Mouse (Mus musculus) spleen, postnatal 4 days (tissue): Measurements from ENCODE around the gene Sfi1.
"Not testable (repeated sequence)": the region's sequence is repeated elsewhere in the genome, so short reads cannot be mapped to it uniquely, and the experiment has no call there.

Experiments used
- DNase-seq, 2 experiments: peaks; one replicate each; pipeline ENCODE4 v3.0.0; 2022; ENCODE audit warnings: low spot score in 2 of 2

The Sfi1 gene

DNA sequence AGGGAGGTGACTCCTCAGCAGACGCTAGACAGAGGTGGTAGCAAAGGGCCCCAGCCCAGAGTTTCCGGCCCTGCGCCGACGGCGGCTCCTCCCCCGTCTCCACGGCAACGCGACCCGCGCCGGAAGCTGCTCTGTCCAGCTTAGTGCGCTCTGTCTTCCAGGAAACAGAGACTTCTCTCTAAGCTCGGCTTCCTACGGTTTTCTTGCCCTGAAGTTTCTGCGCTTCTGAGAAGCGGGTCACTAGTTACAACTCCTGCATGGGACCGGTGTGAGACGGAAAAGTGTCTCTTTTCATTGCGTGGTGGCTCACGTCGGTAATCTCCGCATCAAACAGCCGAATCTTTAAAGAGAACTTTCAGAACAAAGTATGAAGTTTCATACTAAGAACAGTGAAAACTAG lies at the start of gene Sfi1:
TSS of gene Sfi1 (minus strand) at position 101 of the 400 bp plus-strand sequence.
- no peak for DNase-seq

GRCm38 (mm10) chr11:3242395-3242794 lies 49.1 kb upstream of the Sfi1 start:
- DNase-seq = no peak

DNA sequence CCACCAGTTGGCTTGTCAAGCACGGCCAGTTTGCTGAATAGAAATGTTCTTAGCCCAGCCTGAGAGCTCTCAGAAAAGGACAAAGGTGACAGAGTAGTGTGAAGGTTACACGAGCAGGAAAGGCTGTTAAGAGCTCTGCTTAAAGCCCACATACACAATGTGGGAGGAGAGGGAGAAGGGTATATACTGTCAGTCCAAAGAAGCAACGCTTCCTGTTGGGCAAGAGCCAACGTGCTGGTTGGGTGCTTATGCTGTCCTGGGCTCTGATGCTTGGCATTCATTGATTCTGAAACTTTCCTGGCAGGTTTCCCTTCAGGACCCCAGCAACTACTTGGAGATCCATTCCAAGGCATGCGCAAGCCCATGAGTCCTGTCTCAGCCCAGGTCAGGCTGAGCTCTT lies 42.0 kb upstream of the Sfi1 start:
- no peak for DNase-seq

DNA sequence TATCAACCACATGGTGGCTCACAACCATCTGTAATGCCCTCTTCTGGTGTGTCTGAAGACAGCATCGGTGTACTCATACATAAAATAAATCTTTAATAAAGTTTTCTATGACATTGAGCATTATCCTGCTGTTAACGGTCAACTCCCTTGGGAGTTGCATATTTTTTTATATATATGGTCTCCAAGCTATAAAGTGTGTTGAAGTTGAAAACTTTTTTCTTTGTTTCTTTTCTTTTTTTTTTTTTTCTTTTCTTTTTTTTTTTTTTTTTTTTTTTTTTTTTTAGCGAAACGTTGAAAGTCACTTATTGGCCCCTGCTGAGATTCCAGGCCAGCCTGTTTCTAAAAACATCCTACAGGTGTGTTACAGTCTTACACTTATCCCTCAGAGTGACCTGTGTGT lies 40.4 kb upstream of the Sfi1 start:
- DNase-seq = no peak

DNA sequence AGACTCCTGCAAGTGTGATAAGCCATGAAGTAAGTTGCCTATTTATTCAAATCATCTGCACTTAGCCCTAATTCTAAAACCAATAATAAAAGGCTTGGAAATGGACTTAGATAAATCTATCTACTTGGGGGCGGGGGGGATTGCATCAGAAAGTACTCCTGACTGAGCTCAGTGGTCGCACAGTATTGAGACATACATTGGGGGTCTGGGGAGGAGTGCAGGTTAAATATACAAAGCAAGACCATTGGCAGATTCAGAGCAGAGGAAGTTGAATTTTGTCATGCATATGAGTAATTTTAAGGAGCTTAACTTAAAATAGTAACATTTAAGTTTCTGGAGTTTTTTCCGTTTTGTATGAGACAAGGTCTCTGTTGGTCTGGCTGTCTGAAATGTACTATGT lies 39.0 kb upstream of the Sfi1 start:
- no peak for DNase-seq

GRCm38 (mm10) chr11:3227113-3227512 lies 33.9 kb upstream of the Sfi1 start:
- no peak for DNase-seq

DNA sequence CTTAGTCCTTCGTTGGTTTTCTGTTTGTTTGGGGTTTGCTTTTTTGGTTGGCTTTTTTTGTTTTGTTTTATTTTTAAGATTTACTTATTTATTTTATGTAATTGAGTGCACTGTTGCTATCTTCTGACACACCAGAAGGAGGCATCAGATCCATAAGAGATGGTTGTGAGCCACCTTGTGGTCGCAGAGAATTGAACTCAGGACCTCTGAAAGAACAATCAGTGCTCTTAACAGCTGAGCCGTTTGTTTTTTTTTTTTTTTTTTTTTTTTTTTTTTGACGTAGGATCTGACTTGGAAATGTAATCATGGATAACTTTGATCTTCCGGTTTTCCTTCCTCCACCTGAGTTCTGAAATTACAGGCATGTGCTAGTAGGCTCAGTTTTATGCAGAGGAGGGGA lies 29.8 kb upstream of the Sfi1 start:
- no peak for DNase-seq

DNA sequence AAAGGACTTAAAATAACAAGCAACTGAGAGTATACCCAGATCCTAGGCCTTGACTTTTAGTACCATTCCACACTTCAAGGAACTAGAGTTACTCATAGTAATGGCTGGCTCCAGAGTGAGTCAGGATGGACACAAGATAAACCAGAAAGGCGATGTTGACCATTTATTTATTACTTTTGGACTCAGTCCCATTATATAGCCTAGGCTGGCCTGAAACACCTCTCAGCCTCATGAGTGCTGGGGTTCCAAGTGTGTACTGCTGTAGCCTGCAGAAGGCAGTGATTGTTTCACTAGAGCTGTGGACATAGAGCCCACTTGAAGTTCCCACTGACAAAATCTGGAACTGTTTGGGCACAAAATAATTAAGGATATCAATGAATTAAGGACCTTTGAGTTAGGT lies 19.3 kb upstream of the Sfi1 start:
- no peak for DNase-seq

- DNase-seq = no peak
These were observed 13.5 kb upstream of the Sfi1 start for GRCm38 (mm10) chr11:3206783-3207182.

DNA sequence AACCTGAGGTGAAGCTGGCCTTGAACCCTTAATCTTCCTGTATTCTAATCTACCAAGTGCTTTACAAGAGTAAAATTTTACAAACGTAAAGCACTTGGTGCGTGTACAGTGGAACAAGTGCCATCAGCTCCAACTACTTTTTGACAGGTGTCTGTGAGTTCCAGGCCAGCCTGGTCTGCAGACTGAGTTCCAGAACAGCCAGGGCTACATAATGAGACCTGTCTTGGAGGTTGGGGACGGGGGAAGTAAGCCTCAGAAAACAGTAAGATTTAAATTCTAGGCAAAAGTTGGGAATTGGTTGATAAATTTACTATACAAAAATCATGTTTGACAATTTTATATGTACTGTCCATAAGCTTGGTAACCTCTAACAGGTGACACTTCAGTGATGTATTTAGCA lies 11.9 kb upstream of the Sfi1 start:
- DNase-seq = no peak

DNA sequence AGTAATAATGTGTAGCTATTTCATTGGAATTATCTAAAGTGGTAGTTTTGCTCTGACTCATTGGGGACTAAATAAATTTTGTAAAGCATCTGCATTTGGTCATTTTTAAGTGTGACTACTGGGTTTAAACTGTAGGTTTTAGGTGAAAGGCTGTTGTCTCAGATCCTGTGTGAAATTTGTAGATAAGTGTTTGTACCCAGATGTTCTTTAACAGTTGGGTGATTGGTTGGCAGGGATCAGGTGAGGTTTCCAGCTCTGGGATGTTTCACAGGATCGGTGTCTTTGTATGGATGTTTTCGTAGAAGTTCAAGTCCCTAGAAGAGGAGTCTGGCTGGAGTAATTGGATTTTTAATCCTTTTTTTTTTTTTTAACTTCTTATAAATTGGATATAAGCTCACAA lies 10.5 kb upstream of the Sfi1 start:
- DNase-seq = no peak

DNA sequence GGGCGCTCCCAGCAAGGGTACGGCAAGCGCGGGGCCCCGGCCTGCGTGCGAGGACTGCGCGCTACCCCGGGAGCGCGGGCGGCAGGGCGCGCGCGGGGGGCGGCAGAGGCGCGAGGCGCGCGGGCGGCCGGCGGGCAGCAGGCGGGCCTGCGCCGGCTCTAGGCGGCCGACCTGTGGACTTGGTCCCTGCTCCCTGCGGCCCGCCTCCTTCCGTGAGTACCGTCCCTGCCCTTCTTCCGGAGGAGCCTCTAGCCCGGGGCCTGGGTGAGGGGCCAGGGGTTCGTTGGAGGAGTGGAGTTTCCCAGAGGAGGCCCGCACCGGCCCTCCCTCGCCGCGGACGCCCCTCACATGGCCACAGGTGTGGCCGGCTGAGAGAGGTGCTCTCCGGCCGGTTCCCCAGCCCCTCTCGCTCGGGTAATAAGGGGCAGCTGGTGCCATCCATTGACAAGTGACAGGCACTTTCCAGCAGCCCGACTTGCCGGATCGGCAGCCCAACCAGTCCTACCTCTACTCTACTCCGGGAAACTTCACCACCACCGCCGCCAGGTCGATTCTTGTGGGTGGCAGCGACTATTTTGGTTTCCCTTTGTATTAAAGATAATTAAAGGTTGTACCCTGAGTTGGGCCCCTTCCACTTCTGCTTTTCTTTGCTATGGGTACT lies 9.6 kb upstream of the Sfi1 start:
- peak; percentile 56 to 83 for DNase-seq

- DNase-seq = peak; percentile 86 to 95
These were observed 9.0 kb upstream of the Sfi1 start, which contains the start of gene Eif4enif1 for GRCm38 (mm10) chr11:3202231-3202701. Eif4enif1 (plus strand) TSS chr11:3202392.

- DNase-seq = peak in 1 of 2 experiments; percentile 61
These were observed 8.3 kb upstream of the Sfi1 start for GRCm38 (mm10) chr11:3201326-3202230.

- DNase-seq = not testable (repeated sequence)
These were observed 7.4 kb upstream of the Sfi1 start for GRCm38 (mm10) chr11:3200636-3201035.

GRCm38 (mm10) chr11:3182707-3183106 lies 10.6 kb downstream of the Sfi1 start:
- peak; percentile 36 to 79 for DNase-seq

DNA sequence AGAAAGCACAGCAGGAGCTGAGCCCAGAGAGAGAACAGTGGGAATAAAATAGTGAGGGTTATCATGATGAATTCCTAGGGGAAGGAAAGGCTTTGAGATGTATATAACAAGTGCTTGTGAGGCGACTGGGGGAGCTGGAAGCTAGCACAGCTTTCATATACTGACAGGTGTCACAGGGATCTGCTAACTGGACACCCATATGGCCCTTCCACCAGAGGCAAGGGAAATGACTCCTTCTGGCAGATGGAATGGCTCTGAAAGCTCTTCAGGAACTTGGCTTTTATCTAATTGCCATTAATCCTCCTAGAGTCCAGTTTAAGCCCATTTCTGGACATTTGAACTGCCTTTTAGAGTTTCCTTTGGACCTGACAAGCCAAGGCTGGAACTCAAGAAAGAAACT lies 11.3 kb downstream of the Sfi1 start:
- not testable (repeated sequence) for DNase-seq

- peak; percentile 81 to 97 for DNase-seq
These were observed 12.0 kb downstream of the Sfi1 start for GRCm38 (mm10) chr11:3181250-3181649.

- DNase-seq = peak in 1 of 2 experiments; percentile 68
These were observed 12.6 kb downstream of the Sfi1 start for GRCm38 (mm10) chr11:3180510-3181160.

DNA sequence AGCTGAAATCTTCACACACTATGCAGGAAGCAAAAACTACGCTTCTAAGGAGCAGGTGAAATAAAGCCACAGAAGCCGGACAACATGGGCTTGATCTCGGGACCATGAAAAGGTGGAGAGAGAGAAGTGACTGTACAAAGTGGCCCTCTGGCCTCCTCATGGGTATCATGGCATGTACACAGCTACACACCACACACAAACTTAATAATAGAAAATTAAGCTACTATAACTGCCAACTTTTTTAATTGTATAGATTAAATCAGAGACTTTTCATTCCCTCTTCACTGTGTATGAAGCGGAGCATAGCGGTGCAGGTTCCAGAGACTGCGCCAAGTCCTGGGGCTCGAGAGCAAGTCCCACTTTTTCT lies 13.6 kb downstream of the Sfi1 start:
- peak; percentile 60 to 89 for DNase-seq

- peak; percentile 74 to 92 for DNase-seq
These were observed 14.1 kb downstream of the Sfi1 start for GRCm38 (mm10) chr11:3178968-3179725.
